Mouse (Mus musculus): ENCODE results near the gene Lbhd2.

The Lbhd2 gene

GRCm38 (mm10) chr12:111406622-111407021 is at the start of gene Lbhd2:
Lbhd2 (plus strand) TSS chr12:111406809.
- in situ Hi-C loops (cut with MboI, MseI): no loop called here

- in situ Hi-C loops (cut with MboI, MseI): no loop called here
Measured at GRCm38 (mm10) chr12:111360671-111361070, 45.9 kb upstream of the Lbhd2 start.

- in situ Hi-C loops (cut with MboI, MseI): no loop called here
Measured at GRCm38 (mm10) chr12:111361319-111362098, 45.1 kb upstream of the Lbhd2 start.

- in situ Hi-C loops (cut with MboI, MseI): no loop called here
Measured at GRCm38 (mm10) chr12:111364234-111364633, 42.4 kb upstream of the Lbhd2 start.

- in situ Hi-C loops (cut with MboI, MseI): no loop called here
Measured at GRCm38 (mm10) chr12:111367065-111367464, 39.5 kb upstream of the Lbhd2 start.

- in situ Hi-C loops (cut with MboI, MseI): no loop called here
Measured at GRCm38 (mm10) chr12:111370249-111370648, 36.4 kb upstream of the Lbhd2 start.

GRCm38 (mm10) chr12:111371905-111372304 is 34.7 kb upstream of the Lbhd2 start:
- in situ Hi-C loops (cut with MboI, MseI): no loop called here

GRCm38 (mm10) chr12:111373411-111373810 is 33.2 kb upstream of the Lbhd2 start:
- in situ Hi-C loops (cut with MboI, MseI): no loop called here

GRCm38 (mm10) chr12:111374727-111375126 is 31.9 kb upstream of the Lbhd2 start:
- in situ Hi-C loops (cut with MboI, MseI): no loop called here

- in situ Hi-C loops (cut with MboI, MseI): no loop called here
Measured at GRCm38 (mm10) chr12:111375559-111375958, 31.1 kb upstream of the Lbhd2 start.

- in situ Hi-C loops (cut with MboI, MseI): no loop called here
Measured at GRCm38 (mm10) chr12:111376053-111376452, 30.6 kb upstream of the Lbhd2 start.

GRCm38 (mm10) chr12:111376826-111377331 is 29.7 kb upstream of the Lbhd2 start:
- in situ Hi-C loops (cut with MboI, MseI): no loop called here

- in situ Hi-C loops (cut with MboI, MseI): no loop called here
Measured at GRCm38 (mm10) chr12:111377376-111377973, 29.1 kb upstream of the Lbhd2 start, which contains the start of gene Cdc42bpb. Cdc42bpb (minus strand) TSS chr12:111377718.

- in situ Hi-C loops (cut with MboI, MseI): no loop called here
Measured at GRCm38 (mm10) chr12:111377986-111378490, 28.6 kb upstream of the Lbhd2 start.

- in situ Hi-C loops (cut with MboI, MseI): no loop called here
Measured at GRCm38 (mm10) chr12:111378812-111379211, 27.8 kb upstream of the Lbhd2 start.

GRCm38 (mm10) chr12:111385883-111386641 is 20.5 kb upstream of the Lbhd2 start:
- in situ Hi-C loops (cut with MboI, MseI): no loop called here

GRCm38 (mm10) chr12:111386642-111387120 is 19.9 kb upstream of the Lbhd2 start:
- in situ Hi-C loops (cut with MboI, MseI): no loop called here

- in situ Hi-C loops (cut with MboI, MseI): no loop called here
Measured at GRCm38 (mm10) chr12:111387146-111387545, 19.5 kb upstream of the Lbhd2 start.

GRCm38 (mm10) chr12:111394008-111394407 is 12.6 kb upstream of the Lbhd2 start:
- in situ Hi-C loops (cut with MboI, MseI): no loop called here

- in situ Hi-C loops (cut with MboI, MseI): no loop called here
Measured at GRCm38 (mm10) chr12:111396997-111397396, 9.6 kb upstream of the Lbhd2 start.

- in situ Hi-C loops (cut with MboI, MseI): no loop called here
Measured at GRCm38 (mm10) chr12:111401454-111402184, 5.0 kb upstream of the Lbhd2 start.

Data from regulatory T cell (primary cell).